Mouse (Mus musculus) CH12.LX (cell line): ENCODE results near the gene Celsr2. TPM values are rescaled to one million over a fixed set of nuclear protein-coding genes. Genes with fewer than 3 reads are reported as not detected.

Experiments used
- DNase-seq: peaks from one replicate; pipeline ENCODE4 v3.0.0-alpha.2; 2013; ENCODE audit errors: extremely low read depth
- H3K27ac ChIP-seq: 2 replicates; pipeline ENCODE4 v1.5.1; 2012; ENCODE audit warnings: low read depth, mild to moderate bottlenecking, control low read depth, moderate library complexity; ENCODE audit not compliant: insufficient read depth
- H3K27me3 ChIP-seq: replicated peaks from 2 replicates; pipeline ENCODE3; 2012; ENCODE audit warnings: inconsistent platforms
- H3K36me3 ChIP-seq, 2 experiments: replicated peaks in 1 of 2; 2 replicates each; pipeline versions ENCODE3 to v1.6.1; 2012; ENCODE audit warnings: inconsistent platforms in 1 of 2, low read length in 1 of 2, mild to moderate bottlenecking in 1 of 2, mixed read lengths in 1 of 2, moderate library complexity in 1 of 2; ENCODE audit not compliant: control insufficient read depth in 1 of 2, insufficient read depth in 1 of 2
- H3K4me1 ChIP-seq, 2 experiments: 2 replicates each; pipeline ENCODE4 v1.6.1; 2012; ENCODE audit warnings: inconsistent platforms in 1 of 2, moderate library complexity in 1 of 2; ENCODE audit not compliant: insufficient read depth in 2 of 2, control insufficient read depth in 1 of 2
- H3K4me2 ChIP-seq: 2 replicates; pipeline ENCODE4 v1.6.1; 2012; ENCODE audit warnings: low read depth, mild to moderate bottlenecking, control low read depth; ENCODE audit not compliant: poor library complexity, insufficient read depth, severe bottlenecking
- H3K4me3 ChIP-seq, 3 experiments: fragments of 150-350 bp in 1 of 3; sonication (generic) in 1 of 3; replicated peaks in 1 of 3; 2 replicates each; pipeline versions ENCODE3 to v1.5.1; 2011 to 2012; ENCODE audit warnings: low read depth in 2 of 3, low read length in 2 of 3, mild to moderate bottlenecking in 2 of 3, moderate library complexity in 2 of 3, control low read depth in 1 of 3, improper control_type of control experiment in 1 of 3, inconsistent platforms in 1 of 3, mixed read lengths in 1 of 3; ENCODE audit not compliant: poor library complexity in 1 of 3
- H3K79me2 ChIP-seq: replicated peaks from 2 replicates; pipeline ENCODE4 v1.6.1; 2012; ENCODE audit warnings: mild to moderate bottlenecking, moderate library complexity; ENCODE audit not compliant: control insufficient read depth, poor library complexity, insufficient read depth, severe bottlenecking; ENCODE audit errors: extremely low read depth
- H3K9ac ChIP-seq: 2 replicates; pipeline ENCODE4 v1.6.1; 2012; ENCODE audit warnings: low read depth, mild to moderate bottlenecking, control low read depth, moderate library complexity; ENCODE audit not compliant: insufficient read depth
- H3K9me3 ChIP-seq: replicated peaks from 2 replicates; pipeline ENCODE3; 2012; ENCODE audit warnings: low read length, inconsistent platforms, mixed read lengths
- BHLHE40 ChIP-seq: IDR thresholded peaks from 2 replicates; pipeline ENCODE4 v1.6.1; 2011; ENCODE audit warnings: mild to moderate bottlenecking, low read depth, low read length, improper control_type of control experiment
- CHD2 ChIP-seq: IDR thresholded peaks from 2 replicates; pipeline ENCODE4 v1.6.1; 2011; ENCODE audit warnings: low read length, improper control_type of control experiment
- ELF1 ChIP-seq: IDR thresholded peaks from 2 replicates; pipeline ENCODE4 v1.6.1; 2014; ENCODE audit warnings: low read depth, mild to moderate bottlenecking, inconsistent platforms, low read length, improper control_type of control experiment
- ETS1 ChIP-seq: conservative IDR thresholded peaks from 2 replicates; pipeline ENCODE4 v1.6.1; 2012; ENCODE audit warnings: low read depth, mild to moderate bottlenecking, inconsistent platforms, low read length, improper control_type of control experiment, moderate library complexity
- HCFC1 ChIP-seq: IDR thresholded peaks from 2 replicates; pipeline ENCODE4 v1.6.1; 2012; ENCODE audit warnings: low read depth, mild to moderate bottlenecking, inconsistent platforms, low read length, improper control_type of control experiment
- IRF4 ChIP-seq: IDR thresholded peaks from 2 replicates; pipeline ENCODE4 v1.6.1; 2014; ENCODE audit warnings: low read depth, mild to moderate bottlenecking, inconsistent platforms, low read length, improper control_type of control experiment
- JUND ChIP-seq: conservative IDR thresholded peaks from 2 replicates; pipeline ENCODE4 v1.6.1; 2011; ENCODE audit warnings: low read depth, low read length, improper control_type of control experiment
- KAT2A ChIP-seq: IDR thresholded peaks from 2 replicates; pipeline ENCODE4 v1.6.1; 2012; ENCODE audit warnings: low read length, improper control_type of control experiment, inconsistent platforms; ENCODE audit not compliant: insufficient replicate concordance
- MAFK ChIP-seq: IDR thresholded peaks from 2 replicates; pipeline ENCODE4 v1.6.1; 2011; ENCODE audit warnings: low read length, improper control_type of control experiment; ENCODE audit not compliant: insufficient replicate concordance
- MAX ChIP-seq: IDR thresholded peaks from 2 replicates; pipeline ENCODE4 v1.6.1; 2011; ENCODE audit warnings: low read length, improper control_type of control experiment
- MAZ ChIP-seq: IDR thresholded peaks from 2 replicates; pipeline ENCODE4 v1.6.1; 2012; ENCODE audit warnings: low read depth, mild to moderate bottlenecking, inconsistent platforms, low read length, improper control_type of control experiment, moderate library complexity
- MYC ChIP-seq: IDR thresholded peaks from 2 replicates; pipeline ENCODE4 v1.6.1; 2011; ENCODE audit warnings: low read depth, mild to moderate bottlenecking, improper control_type of control experiment, low read length
- NELFE ChIP-seq: IDR thresholded peaks from 2 replicates; pipeline ENCODE4 v1.6.1; 2011; ENCODE audit warnings: low read depth, low read length, improper control_type of control experiment
- NRF1 ChIP-seq: IDR thresholded peaks from 2 replicates; pipeline ENCODE4 v1.6.1; 2014; ENCODE audit warnings: low read depth, mild to moderate bottlenecking, inconsistent platforms, low read length, improper control_type of control experiment, moderate library complexity
- PAX5 ChIP-seq: IDR thresholded peaks from 2 replicates; pipeline ENCODE4 v1.6.1; 2012; ENCODE audit warnings: low read length, inconsistent platforms, mixed read lengths
- POLR2A ChIP-seq: IDR thresholded peaks from 2 replicates; pipeline ENCODE4 v1.6.1; 2011; ENCODE audit warnings: low read depth, mild to moderate bottlenecking, improper control_type of control experiment, low read length
- RCOR1 ChIP-seq: conservative IDR thresholded peaks from 2 replicates; pipeline ENCODE4 v1.6.1; 2012; ENCODE audit warnings: low read depth, mild to moderate bottlenecking, inconsistent platforms, low read length, improper control_type of control experiment
- SIN3A ChIP-seq: IDR thresholded peaks from 2 replicates; pipeline ENCODE4 v1.6.1; 2012; ENCODE audit warnings: low read length, improper control_type of control experiment, inconsistent platforms
- SMC3 ChIP-seq: IDR thresholded peaks from 2 replicates; pipeline ENCODE4 v1.6.1; 2011; ENCODE audit warnings: low read depth, low read length, improper control_type of control experiment
- TBP ChIP-seq: conservative IDR thresholded peaks from 2 replicates; pipeline ENCODE4 v1.6.1; 2011; ENCODE audit warnings: low read depth, low read length, improper control_type of control experiment
- TCF12 ChIP-seq: IDR thresholded peaks from 2 replicates; pipeline ENCODE4 v1.6.1; 2014; ENCODE audit warnings: low read depth, mild to moderate bottlenecking, inconsistent platforms, low read length, improper control_type of control experiment
- UBTF ChIP-seq: IDR thresholded peaks from 2 replicates; pipeline ENCODE4 v1.6.1; 2012; ENCODE audit warnings: low read depth, mild to moderate bottlenecking, inconsistent platforms, low read length, improper control_type of control experiment, moderate library complexity
- USF2 ChIP-seq: conservative IDR thresholded peaks from 2 replicates; pipeline ENCODE4 v1.6.1; 2011; ENCODE audit warnings: low read depth, low read length, improper control_type of control experiment
- ZKSCAN1 ChIP-seq: IDR thresholded peaks from 2 replicates; pipeline ENCODE4 v1.6.1; 2012; ENCODE audit warnings: low read depth, inconsistent platforms, low read length, improper control_type of control experiment, borderline replicate concordance
- ZMIZ1 ChIP-seq: IDR thresholded peaks from 2 replicates; pipeline ENCODE4 v1.6.1; 2012; ENCODE audit warnings: low read depth, mild to moderate bottlenecking, inconsistent platforms, low read length, improper control_type of control experiment
- ZNF384 ChIP-seq: IDR thresholded peaks from 2 replicates; pipeline ENCODE4 v1.6.1; 2012; ENCODE audit warnings: low read depth, low read length, improper control_type of control experiment, inconsistent platforms
- dilution Hi-C: fragments of 300-500 bp; cut with MboI; formaldehyde crosslinking; loops from 2 replicates; pipeline ENCODE4 v1.14.3; 2020; ENCODE audit warnings: low sequenced_read_pairs; ENCODE audit not compliant: extremely low pct_unique_long_range_greater_than_20kb, extremely low pct_ligation_motif_present
- in situ Hi-C: fragments of 300-500 bp; cut with MboI; formaldehyde crosslinking; loops from 3 replicates; pipeline ENCODE4 v1.14.3; 2019; ENCODE audit warnings: low sequenced_read_pairs, low pct_ligation_motif_present, low pct_unique_long_range_greater_than_20kb, mixed read lengths
- polyA plus RNA-seq: library from polyadenylated mRNA; unstranded; fragments of >175 nt; gene quantifications from 2 replicates; pipeline ENCODE4 v1.2.1, GENCODE M21; 2012; ENCODE audit warnings: low read depth; ENCODE audit not compliant: insufficient read length
- total RNA-seq, 2 experiments: library from RNA; depleted of rRNA; stranded (reverse); fragments of 300-350 nt in 1 of 2; fragments of >200 nt in 1 of 2; gene quantifications; 2 replicates each; pipeline ENCODE4 v1.2.3; 2012 to 2014

The Celsr2 gene
- total and polyA plus RNA-seq, 3 experiments = not detected

- Histone ChIP-seq H3K4me1 (peaks cover 4 to 14% of the 10 kb centered on the region in 2 experiments), H3K4me3 (peak overlapping the region; percentile 70 to 89 (median 82)), H3K9ac (peak overlapping the region; percentile 94), H3K36me3 (no peaks in the 10 kb centered on the region), H3K9me3 (no peaks in the 10 kb centered on the region), H3K27ac (peak overlapping the region; percentile 71), H3K27me3 (no peaks in the 10 kb centered on the region), H3K79me2 (no peaks in the 10 kb centered on the region), H3K4me2 (peak overlapping the region; percentile 80)
- in situ Hi-C loops (no loop called here), dilution Hi-C loops (no loop called here)
- DNase-seq = peak; percentile 92
- peak; percentile 83 for TF ChIP-seq POLR2A
- TF ChIP-seq RCOR1 = no peak
- 0 out of 2 replicates have a peak, but pooled peaks have one; percentile 35 for TF ChIP-seq CHD2
- no peak for TF ChIP-seq KAT2A
- no peak for TF ChIP-seq BHLHE40
- peak; percentile 77 for TF ChIP-seq HCFC1
- peak; percentile 6; the same call in 1 of the 2 replicates for TF ChIP-seq IRF4
- TF ChIP-seq ZKSCAN1 = no peak
- TF ChIP-seq ELF1 = peak; percentile 98
- TF ChIP-seq MYC = peak; percentile 54; the same call in 1 of the 2 replicates
- peak; percentile 78 for TF ChIP-seq TCF12
- peak; percentile 82 for TF ChIP-seq NELFE
- TF ChIP-seq SIN3A = peak; percentile 55
- peak; percentile 78 for TF ChIP-seq MAZ
- TF ChIP-seq MAX = no peak
- TF ChIP-seq ETS1 = peak; percentile 38; the same call in 1 of the 2 replicates
- no peak for TF ChIP-seq JUND
- peak; percentile 44; the same call in 1 of the 2 replicates for TF ChIP-seq ZMIZ1
- peak; percentile 80 for TF ChIP-seq TBP
- peak; percentile 73; the same call in 1 of the 2 replicates for TF ChIP-seq ZNF384
These were observed 43.0 kb upstream of the Celsr2 start for GRCm38 (mm10) chr3:108458380-108458779.

GRCm38 (mm10) chr3:108454172-108454571 lies 38.8 kb upstream of the Celsr2 start:
- no peaks in the 10 kb centered on the region for H3K9me3 ChIP-seq
- no peak overlapping the region for H3K9ac ChIP-seq
- in situ Hi-C loops (no loop called here), dilution Hi-C loops (no loop called here)
- H3K36me3 ChIP-seq = no peaks in the 10 kb centered on the region
- peaks cover 6% of the 10 kb centered on the region for H3K27me3 ChIP-seq
- H3K4me2 ChIP-seq = no peak overlapping the region
- no peak overlapping the region for H3K27ac ChIP-seq
- TF ChIP-seq KAT2A = no peak
- TF ChIP-seq SIN3A = no peak
- TF ChIP-seq ELF1 = no peak
- TF ChIP-seq HCFC1 = no peak
- no peak for TF ChIP-seq ZKSCAN1
- no peak for TF ChIP-seq CHD2
- no peak for TF ChIP-seq BHLHE40
- TF ChIP-seq USF2 = no peak
- TF ChIP-seq SMC3 = no peak
- no peak for TF ChIP-seq PAX5
- TF ChIP-seq ZNF384 = no peak
- TF ChIP-seq MAX = no peak
- no peak for TF ChIP-seq IRF4
- no peak for TF ChIP-seq NELFE
- TF ChIP-seq NRF1 = no peak
- no peak for TF ChIP-seq UBTF
- TF ChIP-seq TCF12 = no peak
- no peak for TF ChIP-seq ZMIZ1
- TF ChIP-seq MAFK = no peak
- no peak for TF ChIP-seq MYC
- H3K4me1 ChIP-seq = peaks cover 0 to 8% of the 10 kb centered on the region in 2 experiments; a peak in 2 of 4 replicates
- no peaks in the 10 kb centered on the region for H3K79me2 ChIP-seq
- DNase-seq = no peak
- H3K4me3 ChIP-seq = no peak overlapping the region
